Mouse (Mus musculus) c-Kit-positive CD71-negative TER-119-negative erythroid progenitor cells, embryonic 14.5 days (primary cell): Measurements from ENCODE around the gene Themis2.
"Not testable (repeated sequence)": the region's sequence is repeated elsewhere in the genome, so short reads cannot be mapped to it uniquely, and the experiment has no call there.

Experiments
- DNase-seq: peaks from one replicate; pipeline ENCODE4 v3.0.0-alpha.2; 2013; ENCODE audit warnings: low read depth

The Themis2 gene

GRCm38 (mm10) chr4:132749258-132749982 is 46.8 kb downstream of the Themis2 start:
- DNase-seq = no peak

GRCm38 (mm10) chr4:132748778-132749177 is 47.4 kb downstream of the Themis2 start:
- DNase-seq = no peak

- DNase-seq = no peak
Measured at GRCm38 (mm10) chr4:132747664-132748259, 48.4 kb downstream of the Themis2 start.

GRCm38 (mm10) chr4:132746911-132747517 is 49.2 kb downstream of the Themis2 start:
- no peak for DNase-seq

- DNase-seq = no peak
Measured at GRCm38 (mm10) chr4:132743992-132744911, 51.9 kb downstream of the Themis2 start.

GRCm38 (mm10) chr4:132741491-132741890 is 54.7 kb downstream of the Themis2 start:
- DNase-seq = no peak

GRCm38 (mm10) chr4:132737154-132737553 is 59.0 kb downstream of the Themis2 start:
- DNase-seq = not testable (repeated sequence)

- DNase-seq = no peak
Measured at GRCm38 (mm10) chr4:132735894-132736293, 60.3 kb downstream of the Themis2 start.

- no peak for DNase-seq
Measured at GRCm38 (mm10) chr4:132735389-132735788, 60.8 kb downstream of the Themis2 start.

- DNase-seq = no peak
Measured at GRCm38 (mm10) chr4:132734766-132735165, 61.4 kb downstream of the Themis2 start.

- no peak for DNase-seq
Measured at GRCm38 (mm10) chr4:132733071-132733770, 63.0 kb downstream of the Themis2 start.

- peak; percentile 78 for DNase-seq
Measured at GRCm38 (mm10) chr4:132732148-132732684, 64.0 kb downstream of the Themis2 start, which contains the start of gene Xkr8. Gene Xkr8, minus strand, starts transcription at chr4:132732546.
